Comparison of ENCODE assay signal across 23 mouse cellular contexts in the genomic region with DNA sequence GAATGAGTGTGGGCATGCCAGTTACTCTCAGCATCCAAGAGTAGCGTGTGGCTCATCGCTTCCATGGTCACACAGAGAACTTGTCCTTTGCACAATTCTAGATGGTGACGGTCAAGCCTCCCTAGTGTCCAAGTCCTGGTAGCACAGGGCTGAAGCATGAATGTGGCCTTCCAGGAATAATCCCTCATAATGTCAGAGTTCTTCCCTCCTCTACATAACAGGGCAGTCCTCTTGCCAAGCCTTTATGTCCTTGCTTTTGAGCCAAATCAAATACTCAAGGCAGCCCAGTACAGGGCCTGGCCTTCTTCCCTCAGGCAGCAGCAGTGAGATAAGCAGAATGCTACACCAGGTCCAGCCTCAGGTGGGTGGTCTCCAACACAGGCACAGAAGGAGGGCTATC. TPM values are rescaled to one million over a fixed set of nuclear protein-coding genes. Genes with fewer than 3 reads are reported as not detected.
DNase-seq lines count a peak whose midpoint lies in the region; ATAC-seq lines count a peak whose summit lies in the region.
"Had no signal": no experiment of that assay in that cellular context is flagged by ENCODE, and none has a peak within 500 bp of the region (broad histone marks: within the 10 kb centered on the region; RNA-seq: fewer than 3 reads in every experiment).

No protein-coding gene starts in this region.

- H3K36me3 ChIP-seq in kidney, embryonic 15.5 days: peaks cover 89% of the 10 kb centered on the region

- over 99% methylated on average over 3 of the region's 3 CpGs for WGBS in kidney, embryonic 15.5 days

- ATAC-seq in kidney, embryonic 15.5 days (replicated peaks; ENCODE audit: low FRiP score): 0 out of 2 replicates have a peak, but pooled peaks have one; percentile 37
- ATAC-seq: activated CD4-positive, CD25-positive, alpha-beta regulatory T cell, adult 4 months; CD4-positive, CD25-positive, alpha-beta regulatory T cell, adult 4 months; forebrain, embryonic 14.5 days; forebrain, embryonic 16.5 days; Patski had no signal

- H3K4me3 ChIP-seq in kidney, embryonic 15.5 days (replicated peaks): no peak overlapping the region
- H3K4me3 ChIP-seq: embryonic facial prominence, embryonic 10.5 days; embryonic facial prominence, embryonic 12.5 days had no signal

- H3K27ac ChIP-seq in kidney, embryonic 15.5 days: no peak overlapping the region
- H3K27ac ChIP-seq: embryonic facial prominence, embryonic 10.5 days; embryonic facial prominence, embryonic 12.5 days had no signal

- peak; percentile 33 to 89 for DNase-seq in adrenal gland, adult (ENCODE audit: inconsistent age in 2 of 2, low spot score in 1 of 2)
- no peak for DNase-seq in adrenal gland, postnatal 25 days
- no peak for DNase-seq in kidney, postnatal 14 days
- DNase-seq in adrenal gland, adult 8-10 months: peak; percentile 80
- DNase-seq in adrenal gland, postnatal 14 days: peak; percentile 69
- DNase-seq in heart, postnatal 14 days: no peak
- no peak for DNase-seq in right cerebral cortex, adult 2 months (ENCODE audit: low spot score in 2 of 2)
- DNase-seq: B cell, adult 2 months; cerebellum, adult 11-12 months; cerebellum, adult 2 months; cerebellum, adult 9-10 months; cerebellum, postnatal 10 days; cerebellum, postnatal 25 days had no signal

- intact Hi-C loops in heart, postnatal 14 days (cut with DNase I): loop anchor here (2.0 to 5.0 kb wide), 2 partner anchors 37 to 105 kb away; a partner anchor contains a TSS

- H3K9ac ChIP-seq in kidney, embryonic 15.5 days: no peak overlapping the region
- H3K9ac ChIP-seq: embryonic facial prominence, embryonic 12.5 days had no signal

- H3K27me3 ChIP-seq in kidney, embryonic 15.5 days: no peaks in the 10 kb centered on the region
- H3K27me3 ChIP-seq: CH12.LX; embryonic facial prominence, embryonic 12.5 days; Patski had no signal

- H3K4me2 ChIP-seq in kidney, embryonic 15.5 days: no peak overlapping the region
- H3K4me2 ChIP-seq: embryonic facial prominence, embryonic 12.5 days had no signal

- no peaks in the 10 kb centered on the region for H3K4me1 ChIP-seq in kidney, embryonic 15.5 days
- H3K4me1 ChIP-seq: embryonic facial prominence, embryonic 12.5 days had no signal

- H3K9me3 ChIP-seq in kidney, embryonic 15.5 days (replicated peaks): no peaks in the 10 kb centered on the region
- H3K9me3 ChIP-seq: embryonic facial prominence, embryonic 10.5 days; embryonic facial prominence, embryonic 12.5 days; G1E had no signal

RNA-seq across cellular contexts. Expression of a gene that starts 25.9 kb away (rescaled TPM):
- total RNA-seq in adrenal gland, postnatal 25 days (2021): 84.4 and 102 TPM in 2 replicates
- 130 TPM in 2 replicates for polyA plus RNA-seq in kidney, embryonic 15.5 days (2015; fragmentation: Nextera tagmentation; extraction: Ambion mirVana)
- 10 to 100 TPM; 82.8 to 94.0 (median 84.4) TPM for total RNA-seq in adrenal gland, adult 8-10 months (2022)
- total RNA-seq in adrenal gland, postnatal 14 days (2021): 87.3 and 89.0 TPM in 2 replicates
- total RNA-seq in heart, postnatal 14 days (2021): 10 to 100 TPM; 35.8 to 42.0 TPM

RNA-seq across cellular contexts. Expression of a gene that starts 26.8 kb away (rescaled TPM):
- 23.4 and 25.4 TPM in 2 replicates for total RNA-seq in adrenal gland, postnatal 25 days (2021)
- polyA plus RNA-seq in kidney, embryonic 15.5 days (2015; fragmentation: Nextera tagmentation; extraction: Ambion mirVana): 5.1 and 5.5 TPM in 2 replicates
- total RNA-seq in adrenal gland, adult 8-10 months (2022): 10 to 100 TPM; 22.6 to 24.5 (median 23.7) TPM
- total RNA-seq in adrenal gland, postnatal 14 days (2021): 21.1 and 21.6 TPM in 2 replicates
- 10 to 100 TPM; 12.2 to 13.5 TPM for total RNA-seq in heart, postnatal 14 days (2021)

Comparison
In these comparisons a context has a peak if more than half of its experiments do, and no peak if none do; other contexts are left out.
1. DNase-seq: peak in adrenal gland, adult (2 of 2), adrenal gland, adult 8-10 months (single experiment) and adrenal gland, postnatal 14 days (single experiment); none in adrenal gland, postnatal 25 days (single experiment), kidney, postnatal 14 days (single experiment), heart, postnatal 14 days (0 of 2) and right cerebral cortex, adult 2 months (0 of 2).